Mouse (Mus musculus) adrenal gland, adult 8-10 months (tissue): ENCODE data around the gene Phox2b. TPM values are rescaled to one million over a fixed set of nuclear protein-coding genes. Genes with fewer than 3 reads are reported as not detected.

Experiments
- DNase-seq: peaks from one replicate; pipeline ENCODE4 v3.0.0; 2022
- total RNA-seq, 4 experiments: library from RNA; stranded (reverse); gene quantifications; 2 replicates each; pipeline ENCODE4 v1.2.4; 2022

The Phox2b gene
- 10 to 100 TPM; 20.9 to 36.9 (median 25.9) TPM for total RNA-seq

DNA sequence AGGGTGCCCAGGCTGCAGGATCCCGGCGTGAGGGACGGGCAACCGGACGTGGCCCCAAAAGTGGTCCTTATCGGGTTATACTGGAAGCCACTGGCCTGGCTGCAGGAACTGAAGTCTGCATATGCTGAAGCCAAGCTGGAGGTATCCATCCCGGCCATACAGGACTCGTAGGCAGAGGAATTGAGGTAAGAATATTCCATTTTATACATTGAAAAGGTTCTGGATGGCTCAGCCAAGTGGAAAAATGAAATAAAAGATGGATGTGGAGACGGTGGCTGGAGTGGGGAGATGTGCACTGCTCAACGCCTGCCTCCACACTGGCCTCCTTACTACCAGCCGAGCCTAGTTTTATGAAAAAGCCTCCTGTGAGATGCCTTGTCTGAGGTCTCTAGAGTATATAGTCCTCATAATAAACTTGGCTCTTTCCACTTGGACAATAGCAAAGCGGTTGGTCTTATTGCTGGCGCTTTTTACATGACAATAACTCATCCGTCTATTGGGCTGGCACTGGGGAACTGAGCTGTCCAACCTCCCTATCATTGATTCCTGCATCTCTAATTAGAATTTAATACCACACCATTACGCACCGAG, at the start of gene Phox2b:
Phox2b (minus strand) TSS at position 569 of the 591 bp plus-strand sequence.
- DNase-seq: no peak

DNA sequence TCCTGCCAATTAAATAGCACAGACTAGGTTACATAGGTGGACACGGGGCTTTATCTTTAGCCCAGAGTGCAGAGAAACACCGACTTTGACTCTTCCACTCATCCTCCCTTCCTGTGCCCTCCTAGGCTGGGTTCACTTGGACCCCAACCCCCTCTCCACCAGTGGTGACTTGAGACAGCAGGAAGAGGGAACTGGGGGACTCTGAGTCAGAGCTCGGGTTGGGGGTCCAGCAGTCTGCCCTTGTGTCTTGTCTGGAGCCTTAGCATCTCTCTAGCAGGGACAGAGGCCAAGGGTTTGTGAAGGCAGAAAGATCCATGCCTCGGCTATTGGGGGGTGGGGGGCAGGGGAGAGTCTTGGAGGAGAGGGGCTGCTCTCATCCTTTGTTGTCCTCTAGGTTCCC, 43.5 kb upstream of the Phox2b start:
- DNase-seq: no peak

DNA sequence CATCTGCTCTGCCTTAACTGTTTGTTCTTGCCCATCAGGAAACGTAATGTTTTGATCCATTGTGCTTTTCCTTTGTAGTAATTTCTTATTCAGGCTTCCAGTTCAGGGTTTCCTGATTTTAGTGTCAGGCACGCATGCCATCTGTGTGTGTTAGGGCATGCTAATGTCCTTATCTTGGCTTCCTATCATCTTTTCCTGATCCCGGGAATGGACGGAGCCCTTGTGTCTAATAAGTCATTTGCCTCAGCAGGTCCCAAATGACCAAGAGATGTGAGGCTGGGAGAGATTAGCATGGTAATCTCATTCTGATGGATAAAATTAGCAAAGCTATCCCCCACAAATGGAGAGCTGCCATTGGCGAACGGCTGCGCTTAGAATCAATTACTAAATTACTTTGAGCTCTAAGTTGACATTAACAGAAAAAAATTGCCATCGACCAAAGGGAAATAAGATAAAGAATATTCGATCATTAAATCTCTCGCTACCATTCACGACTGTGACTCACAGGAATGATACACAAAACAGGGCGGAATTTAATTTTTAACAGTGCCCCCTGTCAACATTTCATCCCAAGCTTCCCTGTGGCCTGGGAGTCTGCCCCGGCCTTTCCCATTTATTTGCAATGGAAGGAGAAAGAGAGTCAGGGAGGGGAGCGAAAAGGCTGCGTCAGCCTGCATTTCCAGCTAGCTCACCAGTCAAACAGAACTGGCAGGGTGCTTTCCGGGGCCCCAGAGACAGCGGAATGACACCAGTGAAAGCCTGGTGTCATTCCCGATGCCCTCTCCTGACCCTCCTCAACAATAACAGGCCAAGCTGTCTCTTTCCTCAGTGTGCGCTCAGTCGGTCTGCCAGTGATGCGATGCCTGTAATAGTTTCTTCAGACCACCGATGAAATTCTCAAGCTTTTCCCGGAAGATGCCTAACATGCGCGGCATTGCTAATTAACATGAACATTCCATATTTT, 40.2 kb upstream of the Phox2b start:
- DNase-seq: no peak

DNA sequence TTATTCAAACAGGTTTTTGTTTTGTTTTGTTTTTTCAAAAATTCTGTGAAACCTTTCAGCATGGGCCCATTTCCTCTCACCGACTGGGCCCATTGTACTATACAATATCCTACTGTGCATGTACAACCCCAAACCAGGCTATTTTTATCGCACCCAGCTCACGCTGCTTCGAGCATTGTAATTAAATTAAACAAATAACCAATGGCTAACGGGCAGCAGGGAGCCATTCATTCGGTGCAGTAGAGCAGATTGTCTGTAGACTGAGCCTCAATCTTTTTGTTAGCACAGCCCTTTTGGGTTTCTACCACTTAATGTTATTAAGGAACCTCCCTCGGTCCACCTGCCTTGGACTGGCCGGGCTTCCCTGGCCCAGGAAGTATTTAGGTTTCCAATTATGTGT, 39.5 kb upstream of the Phox2b start:
- no peak for DNase-seq

DNA sequence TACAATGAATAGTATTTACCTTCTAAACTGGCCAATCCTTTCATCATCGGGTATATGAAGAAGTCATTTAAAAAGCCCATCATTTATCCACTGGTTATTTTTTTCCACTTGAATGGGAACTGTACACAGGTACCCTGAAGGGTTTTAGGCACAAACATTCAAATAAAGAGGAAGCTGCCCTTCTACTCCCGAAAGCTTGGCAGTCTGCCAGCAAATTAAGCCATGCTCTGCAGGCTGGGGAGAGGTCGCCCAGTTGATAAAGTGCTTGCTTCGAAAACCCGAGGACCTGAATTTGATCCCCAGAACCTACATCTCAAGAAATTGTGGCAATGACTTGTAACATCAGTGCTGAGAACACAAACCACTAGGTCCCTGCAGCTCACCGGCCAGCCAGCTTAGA, 35.6 kb upstream of the Phox2b start:
- DNase-seq: no peak

DNA sequence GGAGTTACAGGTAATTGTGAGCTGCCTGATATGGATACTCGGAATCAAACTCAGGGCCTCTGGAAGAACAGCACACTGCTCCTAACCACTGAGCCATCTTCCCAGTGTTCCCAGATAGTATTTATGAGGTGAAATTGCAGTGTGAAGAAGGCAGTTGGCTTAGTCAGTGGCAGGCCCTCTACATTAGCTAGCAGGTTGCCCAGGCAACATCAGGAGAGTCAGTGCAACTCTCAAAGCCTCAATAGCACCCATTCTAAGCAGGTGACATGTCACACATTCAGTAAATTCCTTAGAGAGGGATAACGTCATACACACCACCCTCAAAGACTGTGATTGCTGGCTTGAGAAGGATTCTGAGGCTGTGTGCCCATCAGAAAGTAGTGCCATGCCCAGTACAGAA, 32.6 kb upstream of the Phox2b start:
- no peak for DNase-seq

DNA sequence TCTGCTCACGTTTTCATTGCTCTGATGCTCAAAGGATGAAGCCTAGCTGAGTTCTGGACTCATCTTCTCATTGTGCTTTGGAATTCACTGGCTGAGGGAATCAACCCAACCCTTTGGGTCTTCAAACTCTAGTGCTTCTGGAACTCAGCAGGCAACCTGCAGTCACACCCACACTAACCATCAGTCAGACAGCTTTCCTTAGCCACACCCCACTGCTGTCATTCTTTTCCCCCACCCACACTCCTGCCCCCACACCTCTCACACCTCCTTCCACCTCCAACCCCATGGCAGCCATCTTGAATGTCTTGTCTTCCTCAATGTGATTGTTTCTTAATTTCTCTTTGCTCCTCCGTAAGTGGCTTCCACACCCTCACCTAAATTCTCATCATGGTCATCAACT, 7.2 kb upstream of the Phox2b start:
- no peak for DNase-seq

DNA sequence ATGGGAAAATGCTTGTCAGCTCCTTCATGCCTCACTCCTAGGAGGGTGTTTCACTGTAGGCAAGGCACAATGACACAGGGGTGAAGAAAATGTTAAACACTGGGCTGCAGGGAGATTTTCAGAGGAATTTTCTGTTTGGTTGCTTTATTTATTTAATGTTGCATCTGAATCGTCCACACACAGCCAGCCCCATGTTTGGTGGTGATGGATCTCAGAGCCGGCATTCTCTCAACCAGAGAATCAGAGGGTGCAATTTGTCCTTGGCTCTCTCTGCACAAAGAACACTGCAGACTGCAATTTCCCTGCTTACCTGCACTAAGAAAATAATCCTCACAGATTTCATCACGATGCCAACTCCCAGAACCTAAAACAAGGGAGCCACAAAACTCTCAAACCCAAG, 3.9 kb upstream of the Phox2b start:
- DNase-seq: no peak

DNA sequence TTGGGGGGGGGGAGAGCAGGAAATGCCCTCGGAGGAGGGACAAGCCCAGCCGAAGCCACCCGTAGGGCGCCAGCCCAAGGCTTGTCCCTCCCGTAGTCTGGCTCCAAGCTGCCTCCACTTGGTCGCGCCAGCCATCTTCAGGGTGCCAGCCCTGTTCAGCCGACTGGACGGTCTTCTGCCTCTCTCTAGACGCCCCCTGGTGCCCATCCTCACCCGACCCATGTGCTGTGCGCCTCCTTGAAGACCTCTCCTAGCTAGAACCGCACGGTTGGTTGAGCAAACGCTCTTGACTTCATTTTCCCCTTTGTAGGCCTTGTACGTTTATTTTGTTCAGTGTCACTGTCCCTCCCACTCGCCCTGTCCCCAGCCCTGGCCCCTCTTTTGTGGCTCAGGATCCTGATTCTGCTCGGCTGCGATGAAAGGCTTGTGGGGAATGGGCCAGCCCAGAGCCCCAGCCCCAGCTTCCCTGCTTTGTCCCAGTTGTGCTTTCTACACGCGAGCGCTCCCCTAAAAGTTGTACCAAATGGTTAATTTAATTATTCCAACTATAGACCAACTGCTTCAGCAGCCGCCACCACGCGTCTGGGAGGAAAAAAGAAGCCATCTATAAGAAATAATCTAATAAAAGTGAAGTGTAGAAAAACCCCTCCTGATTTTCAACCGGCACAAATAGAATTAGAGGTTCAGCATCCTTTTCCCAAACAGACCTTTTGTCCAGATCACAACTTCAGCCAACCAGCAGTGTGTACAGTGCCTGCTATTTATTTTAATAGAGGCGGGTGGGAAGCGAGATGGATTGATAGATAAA, 2.9 kb upstream of the Phox2b start:
- DNase-seq: no peak

GRCm38 (mm10) chr5:67101395-67101760, 2.3 kb upstream of the Phox2b start:
- no peak for DNase-seq

DNA sequence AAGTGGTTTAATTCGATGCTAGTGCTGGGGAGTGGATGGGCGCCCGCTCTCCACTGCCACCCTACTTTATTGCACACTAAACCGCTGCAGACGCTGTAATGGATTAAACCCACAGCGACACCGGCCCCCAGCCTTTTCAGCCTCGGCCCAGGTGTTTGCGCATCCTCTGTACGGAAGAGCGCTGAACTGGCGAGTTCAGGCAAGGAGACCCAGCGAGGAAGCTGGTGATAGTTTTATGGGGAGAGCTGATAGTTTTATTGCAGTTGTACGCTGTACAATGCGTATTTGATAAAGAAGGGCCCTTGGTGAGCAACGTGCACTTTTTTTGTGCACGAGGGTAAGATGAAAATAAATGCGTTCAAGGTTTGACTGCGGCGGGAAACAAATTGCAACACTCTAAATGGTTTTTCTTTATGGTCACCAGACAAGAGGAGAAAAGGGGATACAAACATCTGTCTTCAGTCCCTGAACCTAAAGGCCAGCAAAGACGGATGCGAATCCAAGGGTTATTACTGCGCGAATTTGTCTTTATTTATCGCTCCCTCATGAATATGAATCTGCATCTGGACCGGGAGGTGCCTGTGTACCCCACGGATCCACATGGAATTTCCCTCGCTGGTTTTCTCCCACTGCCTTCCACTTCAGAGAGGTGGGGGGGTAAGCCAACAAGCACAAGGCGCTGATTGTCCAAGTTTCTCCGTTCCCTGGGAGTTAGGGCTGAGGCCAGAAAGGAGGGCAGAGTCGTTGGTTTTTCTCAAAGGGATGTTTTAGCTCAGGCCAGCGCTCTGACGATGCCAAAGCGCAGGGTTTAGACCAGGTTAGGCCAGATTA, 1.7 kb upstream of the Phox2b start:
- no peak for DNase-seq

- no peak for DNase-seq
Measured at GRCm38 (mm10) chr5:67099393-67100271, 531 bp upstream of the Phox2b start.

DNA sequence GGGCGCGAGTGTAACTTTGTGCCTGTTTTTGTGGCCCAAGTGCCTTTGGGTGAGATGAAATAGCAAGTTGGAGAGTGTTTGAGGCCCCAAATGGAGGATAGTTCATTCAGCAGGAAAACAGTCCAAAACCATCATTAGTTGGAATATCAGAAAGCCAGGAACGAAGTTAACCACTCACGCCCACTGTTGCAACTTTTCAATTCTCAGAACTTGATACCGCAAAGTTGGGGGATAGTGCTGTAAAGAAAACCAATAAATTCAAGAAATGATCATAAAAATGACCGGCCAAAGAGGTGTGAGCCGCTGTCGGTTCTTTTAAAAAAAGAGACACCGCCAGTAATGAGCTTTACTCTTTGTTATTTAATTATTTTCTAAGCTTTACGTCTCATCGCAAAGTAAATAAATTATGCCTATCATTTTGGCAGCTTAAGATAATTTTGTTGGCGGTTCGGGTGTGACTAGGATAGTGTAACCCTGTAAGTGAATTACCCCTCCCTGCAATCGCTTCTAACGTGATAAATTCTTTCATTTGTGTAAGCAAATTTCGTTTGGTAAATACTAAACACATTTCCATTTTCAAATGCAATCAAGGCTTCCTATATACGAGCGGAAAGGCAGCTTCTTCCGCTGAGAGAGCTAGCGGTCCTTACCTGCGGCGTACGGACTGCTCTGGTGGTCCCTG, 909 bp downstream of the Phox2b start:
- DNase-seq: no peak

DNA sequence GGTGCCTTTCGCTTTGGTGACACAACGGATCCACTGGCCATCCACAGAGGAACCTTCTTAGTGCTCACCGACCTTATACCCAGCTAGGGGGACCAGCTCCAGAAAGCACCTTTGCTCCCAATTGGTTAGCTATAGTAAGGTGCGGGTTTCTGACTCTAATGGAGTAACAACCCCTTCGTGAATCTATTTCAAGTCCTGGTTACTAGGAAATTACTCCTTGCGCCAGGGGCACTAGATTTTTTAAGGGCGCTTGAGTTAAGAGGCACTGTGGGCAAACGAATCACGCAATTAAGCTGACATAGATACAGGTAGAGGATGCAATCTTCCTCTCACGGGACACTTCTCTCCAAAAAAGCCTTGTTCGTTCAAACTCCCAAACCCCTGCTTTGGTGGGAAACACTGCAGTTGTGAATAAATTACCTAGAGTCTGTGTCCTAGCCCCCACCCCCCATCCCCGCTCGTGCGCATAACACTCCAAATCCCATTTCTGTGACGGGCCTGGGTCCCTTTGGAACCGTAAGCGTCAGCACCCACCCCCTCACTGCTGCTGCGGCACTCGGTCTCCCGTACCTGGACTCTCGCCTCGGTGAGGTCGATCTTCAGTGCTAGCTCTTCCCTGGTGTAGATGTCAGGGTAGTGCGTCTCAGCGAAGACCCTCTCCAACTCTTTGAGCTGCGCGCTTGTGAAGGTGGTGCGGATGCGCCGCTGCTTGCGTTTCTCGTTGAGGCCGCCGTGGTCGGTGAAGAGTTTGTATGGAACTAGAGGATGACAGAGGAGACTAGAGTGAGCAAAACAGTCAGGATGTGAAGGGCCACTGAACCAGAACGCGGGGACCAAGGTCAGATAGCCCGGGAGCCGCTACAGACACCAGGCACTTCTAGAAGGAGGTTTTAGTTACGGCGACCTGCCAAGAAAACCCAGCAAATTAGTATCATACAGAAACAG, 1.7 kb downstream of the Phox2b start:
- DNase-seq: no peak

GRCm38 (mm10) chr5:67096378-67096771, 2.7 kb downstream of the Phox2b start:
- DNase-seq: no peak

- DNase-seq: no peak
Measured at GRCm38 (mm10) chr5:67095651-67096377, 3.3 kb downstream of the Phox2b start.

DNA sequence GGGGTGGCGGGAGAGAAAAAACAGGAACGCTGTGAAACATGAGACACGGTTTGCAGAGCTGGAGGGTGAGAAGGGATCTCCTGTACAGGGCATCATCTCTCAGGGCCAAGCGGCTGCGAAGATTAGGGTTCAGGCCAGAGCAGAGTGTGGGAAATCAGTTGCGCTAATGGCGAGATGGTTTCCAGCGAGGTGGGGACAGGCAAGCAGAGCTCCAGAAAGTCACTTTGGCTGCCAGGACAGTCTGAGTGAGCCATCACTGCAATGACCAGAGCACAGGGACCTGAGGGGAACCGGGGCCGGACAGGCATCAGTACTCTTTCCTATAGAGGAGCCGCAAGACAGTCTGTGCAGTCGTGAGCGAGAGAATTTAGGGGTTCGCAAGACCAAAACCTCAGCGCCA, 3.9 kb downstream of the Phox2b start:
- no peak for DNase-seq

GRCm38 (mm10) chr5:67093991-67094390, 5.1 kb downstream of the Phox2b start:
- no peak for DNase-seq

- DNase-seq: no peak
Measured at GRCm38 (mm10) chr5:67091766-67092165, 7.3 kb downstream of the Phox2b start.
